Mouse (Mus musculus): ENCODE measurements around the gene Psmb9. TPM values are rescaled to one million over a fixed set of nuclear protein-coding genes. Genes with fewer than 3 reads are reported as not detected.

Psmb9 gene
- 14.2 and 19.7 TPM in 2 replicates for polyA plus RNA-seq (2012; rRNA removed)

DNA sequence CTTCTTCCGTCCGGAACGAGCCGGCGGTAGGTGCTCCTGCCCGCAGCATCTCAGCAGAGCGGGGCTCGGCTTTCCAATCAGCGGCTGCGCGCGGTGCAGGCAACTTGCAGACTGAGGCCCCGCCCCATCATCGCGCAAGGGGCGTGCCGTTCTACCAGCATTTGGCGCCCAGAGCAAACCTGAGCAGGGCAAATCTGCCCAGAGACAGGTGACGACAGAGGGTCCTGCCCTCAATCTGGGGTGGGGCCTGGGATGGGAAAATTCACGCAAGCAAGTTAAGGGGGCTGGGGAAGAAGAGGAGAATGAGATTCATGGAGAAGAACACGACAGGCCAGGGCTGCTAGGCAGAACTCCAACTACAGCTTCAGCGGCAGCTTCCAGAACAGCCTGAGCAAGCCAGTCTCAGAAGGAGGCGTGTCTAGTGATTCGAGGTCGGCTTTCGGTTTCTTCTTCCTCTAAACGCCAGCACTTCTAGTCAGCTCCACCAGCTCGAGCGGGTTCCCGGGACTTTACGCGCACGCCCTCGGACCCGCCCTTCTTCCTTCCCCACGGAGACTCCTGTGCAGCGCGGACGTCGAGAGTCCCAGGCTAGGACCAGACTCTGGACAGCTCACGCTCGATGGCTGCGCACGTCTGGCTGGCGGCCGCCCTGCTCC lies at the start of gene Psmb9, which contains the start of gene Tap1:
Gene Psmb9 (minus strand): TSS at position 504 of the 656 bp plus-strand sequence.
Gene Tap1 (plus strand): TSS at position 293 of the 656 bp plus-strand sequence.

DNA sequence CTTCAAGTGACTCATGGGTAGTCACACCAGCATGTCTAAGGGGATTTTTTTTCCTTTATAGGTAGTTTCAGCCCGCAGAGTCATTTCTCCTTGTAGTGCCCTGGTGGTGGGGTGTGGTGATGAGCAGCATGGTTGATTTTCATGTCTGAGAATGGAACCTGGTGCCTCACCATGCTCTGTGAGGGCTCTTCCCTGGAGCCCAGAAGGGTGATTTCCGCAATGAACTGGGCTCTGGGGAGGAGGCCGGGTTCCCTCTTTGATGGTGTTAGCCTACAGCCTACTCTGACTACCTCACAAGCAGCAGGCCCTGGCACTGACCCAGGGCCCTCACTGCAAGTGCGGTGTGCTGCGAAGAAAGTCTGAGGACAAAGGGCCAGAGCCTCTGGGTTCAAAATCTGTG lies 15.9 kb upstream of the Psmb9 start, which contains the start of gene Tap2:
Gene Tap2 (plus strand): TSS at position 84 of the 400 bp plus-strand sequence.

DNA sequence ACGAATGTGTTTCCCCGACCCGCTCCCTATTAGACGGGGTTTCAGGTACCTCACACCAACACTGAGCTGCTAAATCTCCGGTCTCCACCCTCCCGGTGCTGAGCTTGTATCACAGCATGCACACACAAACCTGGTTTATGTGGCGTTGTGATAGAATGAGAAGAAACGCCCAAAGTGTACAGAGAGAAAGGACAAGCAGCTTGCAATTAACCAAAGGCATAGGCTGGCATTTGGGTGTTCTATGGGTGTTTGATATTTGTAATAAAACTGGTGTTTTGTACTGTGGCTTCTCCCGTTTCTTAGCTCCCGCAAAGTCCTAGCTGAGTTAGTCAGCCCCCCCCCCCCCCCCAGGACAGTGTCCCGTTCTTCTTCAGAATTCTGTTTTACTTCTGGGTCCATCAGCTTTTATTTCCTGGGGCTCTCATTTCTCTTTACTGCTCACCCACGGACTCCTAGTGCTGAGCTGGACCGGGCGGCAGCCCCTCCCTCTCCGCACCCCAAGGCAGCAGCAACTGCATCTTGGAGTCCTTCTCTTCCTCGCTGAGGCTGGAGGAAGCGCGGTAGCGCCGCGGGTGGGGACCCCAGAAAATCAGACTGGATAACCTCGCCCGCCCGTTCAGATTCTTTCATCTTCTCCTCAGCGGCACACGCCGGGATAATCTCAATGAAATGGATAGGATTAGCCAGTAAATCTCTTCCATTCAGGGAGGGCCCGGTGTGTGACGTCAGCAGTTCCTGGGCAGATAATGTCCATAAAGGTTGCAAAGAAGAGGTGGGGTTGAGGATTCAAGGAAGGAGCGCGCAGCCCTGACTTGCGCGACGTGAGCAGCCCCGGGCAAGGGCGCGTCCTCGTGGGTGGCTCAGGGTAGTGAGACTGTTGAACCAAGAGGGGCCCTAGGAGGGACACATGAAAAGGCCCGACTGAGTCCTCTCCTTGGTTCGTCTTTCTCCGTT lies 9.7 kb upstream of the Psmb9 start, which contains the start of gene Psmb8:
Gene Psmb8 (plus strand): TSS at position 781 of the 954 bp plus-strand sequence.

DNA sequence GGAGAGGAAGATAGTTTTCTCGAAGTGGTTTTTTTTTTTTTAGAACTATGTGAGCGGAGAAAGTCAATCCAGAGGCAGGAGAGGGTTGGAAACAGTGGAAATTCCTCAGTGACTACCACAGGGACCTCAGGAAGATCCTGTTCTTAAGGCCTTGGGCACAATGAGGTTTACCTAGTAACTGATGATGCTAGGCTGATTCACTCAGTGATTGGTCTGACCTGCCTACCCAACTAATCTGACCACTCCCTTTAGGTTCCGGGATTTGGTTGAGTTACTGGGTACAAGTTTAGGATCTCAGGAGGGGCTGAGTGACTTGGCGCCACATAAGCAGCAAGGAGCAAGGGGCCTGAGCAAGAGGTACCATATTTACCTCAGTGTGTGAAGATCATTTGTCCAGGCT lies 34.6 kb downstream of the Psmb9 start, which contains the start of gene H2-DMb1:
Gene H2-DMb1 (plus strand): TSS at position 150 of the 400 bp plus-strand sequence.

DNA sequence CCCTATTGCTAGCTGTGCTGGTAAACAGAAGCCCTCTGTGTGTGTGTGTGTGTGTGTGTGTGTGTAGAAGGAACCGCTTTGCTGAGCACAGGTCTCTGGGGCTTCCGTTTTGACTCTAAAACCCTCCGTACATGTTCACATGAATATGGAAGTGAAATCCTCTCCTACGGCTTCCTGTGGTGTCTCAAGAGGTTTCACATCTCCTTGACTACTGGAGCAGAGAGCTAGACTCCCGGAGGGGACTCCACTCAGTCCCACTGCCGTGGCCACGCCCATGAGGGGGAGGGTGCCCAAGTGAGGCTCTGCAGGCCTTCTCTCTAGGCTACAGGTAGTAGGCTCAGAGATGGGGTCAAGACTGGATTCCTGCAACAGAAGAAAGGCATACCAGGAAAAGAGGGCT lies 44.5 kb downstream of the Psmb9 start, which contains the start of gene H2-DMb2:
Gene H2-DMb2 (plus strand): TSS at position 275 of the 400 bp plus-strand sequence.

Other genes starting within 250 kb of the Psmb9 start
- gene Pfdn6, start 247.4 kb downstream of the Psmb9 start, polyA plus RNA-seq (2012; rRNA removed), result 45.7 and 46.0 TPM in 2 replicates
- 11.8 and 12.7 TPM in 2 replicates for gene Wdr46, start 247.1 kb downstream of the Psmb9 start, polyA plus RNA-seq (2012; rRNA removed)
- 1.4 and 1.9 TPM in 2 replicates for gene B3galt4, start 236.3 kb downstream of the Psmb9 start, polyA plus RNA-seq (2012; rRNA removed)
- gene Vps52, start 232.0 kb downstream of the Psmb9 start, polyA plus RNA-seq (2012; rRNA removed), result 15.0 and 17.0 TPM in 2 replicates
- 1,178 and 1,295 TPM in 2 replicates for gene Rps18, start 231.8 kb downstream of the Psmb9 start, polyA plus RNA-seq (2012; rRNA removed)
- 340 and 427 TPM in 2 replicates for gene H2-K1, start 187.4 kb downstream of the Psmb9 start, polyA plus RNA-seq (2012; rRNA removed)
- gene Ring1, start 163.1 kb downstream of the Psmb9 start, polyA plus RNA-seq (2012; rRNA removed), result 12.5 and 18.5 TPM in 2 replicates
- gene H2-Ke6, start 159.7 kb downstream of the Psmb9 start, polyA plus RNA-seq (2012; rRNA removed), result 51.8 and 62.7 TPM in 2 replicates
- 42.7 and 48.3 TPM in 2 replicates for gene Slc39a7, start 156.1 kb downstream of the Psmb9 start, polyA plus RNA-seq (2012; rRNA removed)
- gene Rxrb, start 156.0 kb downstream of the Psmb9 start, polyA plus RNA-seq (2012; rRNA removed), result 18.5 and 21.0 TPM in 2 replicates
- gene Col11a2, start 148.3 kb downstream of the Psmb9 start, polyA plus RNA-seq (2012; rRNA removed), result 0.48 and 0.67 TPM in 2 replicates
- 0.81 and 1.1 TPM in 2 replicates for gene H2-Oa, start 95.4 kb downstream of the Psmb9 start, polyA plus RNA-seq (2012; rRNA removed)
- gene H2-DMa, start 68.2 kb downstream of the Psmb9 start, polyA plus RNA-seq (2012; rRNA removed), result 4.5 and 5.3 TPM in 2 replicates
- 45.0 and 46.4 TPM in 2 replicates for gene Brd2, start 65.1 kb downstream of the Psmb9 start, polyA plus RNA-seq (2012; rRNA removed)
- gene H2-DMb2, start 44.5 kb downstream of the Psmb9 start, polyA plus RNA-seq (2012; rRNA removed), result 0.83 and 0.86 TPM in 2 replicates
- gene H2-DMb1, start 34.7 kb downstream of the Psmb9 start, polyA plus RNA-seq (2012; rRNA removed), result 2.5 and 2.6 TPM in 2 replicates
- gene Tap1, start 211 bp downstream of the Psmb9 start, polyA plus RNA-seq (2012; rRNA removed), result 8.9 and 10.8 TPM in 2 replicates
- 26.6 and 37.5 TPM in 2 replicates for gene Psmb8, start 10.0 kb upstream of the Psmb9 start, polyA plus RNA-seq (2012; rRNA removed)
- 7.1 and 7.6 TPM in 2 replicates for gene Tap2, start 15.8 kb upstream of the Psmb9 start, polyA plus RNA-seq (2012; rRNA removed)
- 2.0 and 2.7 TPM in 2 replicates for gene H2-Ob, start 51.1 kb upstream of the Psmb9 start, polyA plus RNA-seq (2012; rRNA removed)
- gene H2-Ab1, start 69.9 kb upstream of the Psmb9 start, polyA plus RNA-seq (2012; rRNA removed), result 10.6 and 13.2 TPM in 2 replicates
- 5.1 and 7.7 TPM in 2 replicates for gene H2-Aa, start 100.1 kb upstream of the Psmb9 start, polyA plus RNA-seq (2012; rRNA removed)
- gene H2-Eb1, start 118.1 kb upstream of the Psmb9 start, polyA plus RNA-seq (2012; rRNA removed), result 2.8 and 4.2 TPM in 2 replicates
- gene H2-Eb2, start 137.9 kb upstream of the Psmb9 start, polyA plus RNA-seq (2012; rRNA removed), result 0.01 TPM in 2 replicates
- gene Btnl2, start 167.1 kb upstream of the Psmb9 start, polyA plus RNA-seq (2012; rRNA removed), result 0.03 and 0.07 TPM in 2 replicates
- 0.06 TPM in 1 of 2 replicates, not detected in the other for gene Btnl1, start 189.4 kb upstream of the Psmb9 start, polyA plus RNA-seq (2012; rRNA removed)
- 0.19 and 0.24 TPM in 2 replicates for gene BC051142, start 211.1 kb upstream of the Psmb9 start, polyA plus RNA-seq (2012; rRNA removed)

Data from liver, embryonic 18 days (tissue).